Mouse (Mus musculus): ENCODE measurements around the gene Cldnd2.

Gene Cldnd2

DNA sequence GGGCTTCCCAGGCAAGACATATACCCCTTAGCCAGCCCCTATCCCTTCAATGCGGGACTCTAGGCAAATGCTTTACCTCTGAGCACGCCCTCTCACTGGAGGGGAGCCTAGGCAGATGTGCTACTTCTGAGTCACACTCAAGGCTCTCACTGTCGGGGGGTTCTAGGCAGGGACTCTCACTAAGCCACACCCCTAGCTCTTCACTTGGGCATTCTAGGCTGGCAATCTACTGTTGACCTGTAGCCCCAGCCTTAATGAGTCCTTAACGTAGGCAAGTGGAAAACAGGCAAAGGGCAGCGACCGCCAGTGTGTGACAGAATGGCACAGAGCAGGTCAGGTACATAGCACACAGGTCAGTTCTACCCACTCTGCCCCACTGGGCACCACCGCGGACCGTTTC is 50.3 kb downstream of the Cldnd2 start:
- in situ Hi-C loops (cut with MboI), result no loop called here
